Mouse (Mus musculus) CH12.LX (cell line): ENCODE measurements at regions not wholly inside any gene's neighbourhood (a gene's known extent, or its start where the extent isn't known, plus 50 kb on each side); places are given as distances from the start of the nearest gene placed in this dataset.
"Not testable (repeated sequence)": the region's sequence is repeated elsewhere in the genome, so short reads cannot be mapped to it uniquely, and the experiment has no call there.

ENCODE experiments used
- DNase-seq: peaks from one replicate; pipeline ENCODE4 v3.0.0-alpha.2; 2013; ENCODE audit errors: extremely low read depth
- H3K27ac ChIP-seq: 2 replicates; pipeline ENCODE4 v1.5.1; 2012; ENCODE audit warnings: low read depth, mild to moderate bottlenecking, control low read depth, moderate library complexity; ENCODE audit not compliant: insufficient read depth
- H3K27me3 ChIP-seq: replicated peaks from 2 replicates; pipeline ENCODE3; 2012; ENCODE audit warnings: inconsistent platforms
- H3K36me3 ChIP-seq, 2 experiments: replicated peaks in 1 of 2; 2 replicates each; pipeline versions ENCODE3 to v1.6.1; 2012; ENCODE audit warnings: inconsistent platforms in 1 of 2, low read length in 1 of 2, mild to moderate bottlenecking in 1 of 2, mixed read lengths in 1 of 2, moderate library complexity in 1 of 2; ENCODE audit not compliant: control insufficient read depth in 1 of 2, insufficient read depth in 1 of 2
- H3K4me1 ChIP-seq, 2 experiments: 2 replicates each; pipeline ENCODE4 v1.6.1; 2012; ENCODE audit warnings: inconsistent platforms in 1 of 2, moderate library complexity in 1 of 2; ENCODE audit not compliant: insufficient read depth in 2 of 2, control insufficient read depth in 1 of 2
- H3K4me2 ChIP-seq: 2 replicates; pipeline ENCODE4 v1.6.1; 2012; ENCODE audit warnings: low read depth, mild to moderate bottlenecking, control low read depth; ENCODE audit not compliant: poor library complexity, insufficient read depth, severe bottlenecking
- H3K4me3 ChIP-seq, 3 experiments: fragments of 150-350 bp in 1 of 3; sonication (generic) in 1 of 3; replicated peaks in 1 of 3; 2 replicates each; pipeline versions ENCODE3 to v1.5.1; 2011 to 2012; ENCODE audit warnings: low read depth in 2 of 3, low read length in 2 of 3, mild to moderate bottlenecking in 2 of 3, moderate library complexity in 2 of 3, control low read depth in 1 of 3, improper control_type of control experiment in 1 of 3, inconsistent platforms in 1 of 3, mixed read lengths in 1 of 3; ENCODE audit not compliant: poor library complexity in 1 of 3
- H3K79me2 ChIP-seq: replicated peaks from 2 replicates; pipeline ENCODE4 v1.6.1; 2012; ENCODE audit warnings: mild to moderate bottlenecking, moderate library complexity; ENCODE audit not compliant: control insufficient read depth, poor library complexity, insufficient read depth, severe bottlenecking; ENCODE audit errors: extremely low read depth
- H3K9ac ChIP-seq: 2 replicates; pipeline ENCODE4 v1.6.1; 2012; ENCODE audit warnings: low read depth, mild to moderate bottlenecking, control low read depth, moderate library complexity; ENCODE audit not compliant: insufficient read depth
- H3K9me3 ChIP-seq: replicated peaks from 2 replicates; pipeline ENCODE3; 2012; ENCODE audit warnings: low read length, inconsistent platforms, mixed read lengths
- BHLHE40 ChIP-seq: IDR thresholded peaks from 2 replicates; pipeline ENCODE4 v1.6.1; 2011; ENCODE audit warnings: mild to moderate bottlenecking, low read depth, low read length, improper control_type of control experiment
- ELF1 ChIP-seq: IDR thresholded peaks from 2 replicates; pipeline ENCODE4 v1.6.1; 2014; ENCODE audit warnings: low read depth, mild to moderate bottlenecking, inconsistent platforms, low read length, improper control_type of control experiment
- EP300 ChIP-seq: IDR thresholded peaks from 2 replicates; pipeline ENCODE4 v1.6.1; 2011; ENCODE audit warnings: low read length, improper control_type of control experiment
- GABPA ChIP-seq: IDR thresholded peaks from 2 replicates; pipeline ENCODE4 v1.6.1; 2012; ENCODE audit warnings: low read depth, low read length, improper control_type of control experiment, inconsistent platforms; ENCODE audit not compliant: insufficient replicate concordance
- HCFC1 ChIP-seq: IDR thresholded peaks from 2 replicates; pipeline ENCODE4 v1.6.1; 2012; ENCODE audit warnings: low read depth, mild to moderate bottlenecking, inconsistent platforms, low read length, improper control_type of control experiment
- IRF4 ChIP-seq: IDR thresholded peaks from 2 replicates; pipeline ENCODE4 v1.6.1; 2014; ENCODE audit warnings: low read depth, mild to moderate bottlenecking, inconsistent platforms, low read length, improper control_type of control experiment
- KAT2A ChIP-seq: IDR thresholded peaks from 2 replicates; pipeline ENCODE4 v1.6.1; 2012; ENCODE audit warnings: low read length, improper control_type of control experiment, inconsistent platforms; ENCODE audit not compliant: insufficient replicate concordance
- MAX ChIP-seq: IDR thresholded peaks from 2 replicates; pipeline ENCODE4 v1.6.1; 2011; ENCODE audit warnings: low read length, improper control_type of control experiment
- MEF2A ChIP-seq: IDR thresholded peaks from 2 replicates; pipeline ENCODE4 v1.6.1; 2014; ENCODE audit warnings: low read depth, mild to moderate bottlenecking, inconsistent platforms, low read length, improper control_type of control experiment, borderline replicate concordance
- MXI1 ChIP-seq: IDR thresholded peaks from 2 replicates; pipeline ENCODE4 v1.6.1; 2011; ENCODE audit warnings: mild to moderate bottlenecking, low read depth, low read length, improper control_type of control experiment
- MYC ChIP-seq: IDR thresholded peaks from 2 replicates; pipeline ENCODE4 v1.6.1; 2011; ENCODE audit warnings: low read depth, mild to moderate bottlenecking, improper control_type of control experiment, low read length
- NELFE ChIP-seq: IDR thresholded peaks from 2 replicates; pipeline ENCODE4 v1.6.1; 2011; ENCODE audit warnings: low read depth, low read length, improper control_type of control experiment
- POLR2A ChIP-seq: IDR thresholded peaks from 2 replicates; pipeline ENCODE4 v1.6.1; 2011; ENCODE audit warnings: low read depth, mild to moderate bottlenecking, improper control_type of control experiment, low read length
- POLR2AphosphoS2 ChIP-seq: IDR thresholded peaks from 2 replicates; pipeline ENCODE4 v1.6.1; 2011; ENCODE audit warnings: low read depth, low read length, improper control_type of control experiment
- RAD21 ChIP-seq: IDR thresholded peaks from 2 replicates; pipeline ENCODE4 v1.6.1; 2011; ENCODE audit warnings: low read depth, mild to moderate bottlenecking, low read length, improper control_type of control experiment, moderate library complexity
- RCOR1 ChIP-seq: conservative IDR thresholded peaks from 2 replicates; pipeline ENCODE4 v1.6.1; 2012; ENCODE audit warnings: low read depth, mild to moderate bottlenecking, inconsistent platforms, low read length, improper control_type of control experiment
- SIN3A ChIP-seq: IDR thresholded peaks from 2 replicates; pipeline ENCODE4 v1.6.1; 2012; ENCODE audit warnings: low read length, improper control_type of control experiment, inconsistent platforms
- UBTF ChIP-seq: IDR thresholded peaks from 2 replicates; pipeline ENCODE4 v1.6.1; 2012; ENCODE audit warnings: low read depth, mild to moderate bottlenecking, inconsistent platforms, low read length, improper control_type of control experiment, moderate library complexity
- USF2 ChIP-seq: conservative IDR thresholded peaks from 2 replicates; pipeline ENCODE4 v1.6.1; 2011; ENCODE audit warnings: low read depth, low read length, improper control_type of control experiment
- ZC3H11A ChIP-seq: IDR thresholded peaks from 2 replicates; pipeline ENCODE4 v1.6.1; 2012; ENCODE audit warnings: low read depth, mild to moderate bottlenecking, inconsistent platforms, low read length, improper control_type of control experiment
- ZKSCAN1 ChIP-seq: IDR thresholded peaks from 2 replicates; pipeline ENCODE4 v1.6.1; 2012; ENCODE audit warnings: low read depth, inconsistent platforms, low read length, improper control_type of control experiment, borderline replicate concordance
- ZMIZ1 ChIP-seq: IDR thresholded peaks from 2 replicates; pipeline ENCODE4 v1.6.1; 2012; ENCODE audit warnings: low read depth, mild to moderate bottlenecking, inconsistent platforms, low read length, improper control_type of control experiment
- dilution Hi-C: fragments of 300-500 bp; cut with MboI; formaldehyde crosslinking; loops from 2 replicates; pipeline ENCODE4 v1.14.3; 2020; ENCODE audit warnings: low sequenced_read_pairs; ENCODE audit not compliant: extremely low pct_unique_long_range_greater_than_20kb, extremely low pct_ligation_motif_present
- in situ Hi-C: fragments of 300-500 bp; cut with MboI; formaldehyde crosslinking; loops from 3 replicates; pipeline ENCODE4 v1.14.3; 2019; ENCODE audit warnings: low sequenced_read_pairs, low pct_ligation_motif_present, low pct_unique_long_range_greater_than_20kb, mixed read lengths

GRCm38 (mm10) chr15:93010629-93011028 lies 264.4 kb downstream of the Gxylt1 start:
- H3K27me3 ChIP-seq = no peaks in the 10 kb centered on the region
- no peaks in the 10 kb centered on the region for H3K4me1 ChIP-seq
- no peaks in the 10 kb centered on the region for H3K79me2 ChIP-seq
- DNase-seq = no peak
- H3K9me3 ChIP-seq = peaks cover 61% of the 10 kb centered on the region
- H3K4me2 ChIP-seq = no peak overlapping the region
- H3K27ac ChIP-seq = no peak overlapping the region
- no peak overlapping the region for H3K4me3 ChIP-seq
- in situ Hi-C loops = no loop called here
- no peaks in the 10 kb centered on the region for H3K36me3 ChIP-seq
- H3K9ac ChIP-seq = no peak overlapping the region
- TF ChIP-seq ZMIZ1 (no peak), POLR2A (no peak), MYC (no peak), MXI1 (no peak), POLR2AphosphoS2 (no peak), USF2 (no peak), ZKSCAN1 (no peak), KAT2A (no peak), RCOR1 (no peak)
- TF ChIP-seq, all 38 proteins: peak for 0
- dilution Hi-C loops = no loop called here

DNA sequence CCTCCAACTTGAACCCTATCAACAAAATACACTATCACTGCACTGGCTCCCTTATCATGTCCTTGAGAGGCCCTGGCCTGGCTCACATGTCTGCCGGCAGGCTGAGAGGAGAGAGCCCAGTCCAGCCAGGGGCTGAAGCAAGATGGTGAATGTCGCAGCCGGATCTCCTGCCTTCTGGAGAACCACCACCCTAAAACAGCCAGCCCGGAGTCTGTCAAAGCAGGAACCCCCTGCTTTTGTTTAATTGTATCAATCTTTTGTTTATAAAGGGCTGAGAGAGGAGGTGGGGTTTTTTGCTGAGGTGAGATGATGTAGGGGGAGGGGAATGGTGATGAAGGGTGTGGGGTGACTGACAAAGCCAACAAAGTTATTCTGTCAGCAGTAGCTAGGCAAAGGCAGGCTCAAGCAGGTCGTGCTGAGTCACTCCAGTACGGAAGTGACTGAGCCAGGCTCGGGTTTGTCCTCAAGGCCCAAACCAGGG lies 269.2 kb downstream of the Gxylt1 start:
- Histone ChIP-seq H3K36me3 (no peaks in the 10 kb centered on the region), H3K4me3 (no peak overlapping the region), H3K9ac (no peak overlapping the region), H3K27me3 (no peaks in the 10 kb centered on the region), H3K79me2 (no peaks in the 10 kb centered on the region), H3K4me2 (no peak overlapping the region), H3K27ac (no peak overlapping the region), H3K4me1 (no peaks in the 10 kb centered on the region), H3K9me3 (peaks cover 68% of the 10 kb centered on the region)
- no peak for TF ChIP-seq ZMIZ1
- no peak for TF ChIP-seq ZC3H11A
- TF ChIP-seq GABPA = no peak
- TF ChIP-seq IRF4 = no peak
- TF ChIP-seq POLR2AphosphoS2 = no peak
- TF ChIP-seq EP300 = no peak
- TF ChIP-seq ZKSCAN1 = no peak
- no peak for TF ChIP-seq NELFE
- no peak for TF ChIP-seq HCFC1
- TF ChIP-seq UBTF = no peak
- no peak for TF ChIP-seq RAD21
- no peak for TF ChIP-seq BHLHE40
- TF ChIP-seq RCOR1 = no peak
- TF ChIP-seq USF2 = no peak
- no peak for TF ChIP-seq MAX
- TF ChIP-seq ELF1 = no peak
- TF ChIP-seq SIN3A = no peak
- no peak for TF ChIP-seq MEF2A
- dilution Hi-C loops (no loop called here), in situ Hi-C loops (no loop called here)
- no peak for DNase-seq

- H3K9ac ChIP-seq = not testable (repeated sequence)
Observed at GRCm38 (mm10) chr15:93005186-93005585, 269.8 kb downstream of the Gxylt1 start.

More at GRCm38 (mm10) chr15:93005186-93005585, 269.8 kb downstream of the Gxylt1 start:
- H3K79me2 ChIP-seq, H3K4me1 ChIP-seq, H3K4me2 ChIP-seq, H3K27me3 ChIP-seq, H3K27ac ChIP-seq, H3K4me3 ChIP-seq, dilution Hi-C loops, H3K36me3 ChIP-seq, in situ Hi-C loops, DNase-seq: not testable (repeated sequence)
- H3K9me3 ChIP-seq = peaks cover 70% of the 10 kb centered on the region
